Mouse (Mus musculus) gastrocnemius, postnatal 4 days (tissue): ENCODE data around the gene Chn2. TPM values are rescaled to one million over a fixed set of nuclear protein-coding genes. Genes with fewer than 3 reads are reported as not detected.

Source experiments
- DNase-seq, 2 experiments: peaks; one replicate each; pipeline ENCODE4 v3.0.0; 2021 to 2022; ENCODE audit warnings: low spot score in 2 of 2, mixed read lengths in 2 of 2
- long read RNA-seq, 2 experiments: library from polyadenylated mRNA; stranded (forward); transcript quantifications; one replicate each; pipeline ENCODE4 v2.0.0; 2021
- total RNA-seq, 2 experiments: library from RNA; stranded (reverse); gene quantifications; 2 replicates each; pipeline ENCODE4 v1.2.3; 2021

The Chn2 gene
- 1 to 10 TPM; 9.6 to 9.8 TPM for total RNA-seq
- long read RNA-seq, experiment 1, transcript Chn2-202 (7 exons, 2,983 nt), result major isoform, 9 of 17 reads
- long read RNA-seq, experiment 1, partial matches to known transcripts, result 2 of 17 reads
- long read RNA-seq, experiment 1, other reads (novel, unspliced or antisense), result 3 of 17 reads
- long read RNA-seq, experiment 2, transcript Chn2-202 (7 exons, 2,983 nt), result major isoform, 8 of 13 reads
- long read RNA-seq, experiment 2, partial matches to known transcripts, result 1 of 13 reads
- long read RNA-seq, experiment 2, other reads (novel, unspliced or antisense), result 0 of 13 reads

DNA sequence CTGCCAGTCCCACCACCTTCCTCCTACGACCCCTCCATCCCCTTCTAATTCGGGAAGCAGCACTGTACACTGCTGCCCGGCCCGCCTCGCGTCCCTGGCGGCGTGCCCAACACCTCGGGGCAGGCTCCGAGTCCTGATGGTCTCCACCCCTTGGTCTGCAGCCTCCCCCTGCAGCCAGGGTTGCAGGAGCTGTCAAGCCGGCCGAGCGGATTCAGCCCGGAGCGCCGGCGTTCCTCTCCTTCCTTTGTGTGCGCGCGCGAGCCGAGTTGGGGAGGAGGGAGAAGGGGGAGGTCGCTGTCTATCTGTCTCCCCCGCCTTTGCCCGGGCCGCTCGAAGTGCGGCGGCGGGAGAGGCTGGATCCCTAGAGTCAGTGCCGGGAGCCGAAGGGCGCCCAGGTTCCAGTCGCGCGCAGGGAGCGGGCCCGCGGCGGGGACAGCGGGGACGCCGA is at the start of gene Chn2:
Gene Chn2 (plus strand): TSS at position 198 of the 448 bp plus-strand sequence.
- DNase-seq, result peak; percentile 23 to 48

DNA sequence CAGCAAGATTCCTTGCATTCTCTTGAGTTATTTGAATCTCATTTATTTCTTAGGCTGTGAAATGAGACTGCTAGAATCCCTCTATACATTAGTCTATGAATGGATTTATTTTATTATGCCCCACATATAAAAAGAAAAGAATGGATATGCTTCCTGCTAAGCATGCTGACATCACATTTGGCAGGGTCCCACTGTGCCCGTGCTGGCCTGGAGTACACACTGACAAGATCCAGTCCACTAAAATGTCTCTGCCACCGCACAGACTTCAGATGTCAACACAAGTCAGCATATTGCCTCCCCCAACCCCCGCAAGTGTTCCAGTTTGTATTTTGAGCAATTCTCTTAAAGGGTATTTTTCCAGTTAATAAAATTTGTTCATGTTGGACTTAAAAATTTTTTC is 47.0 kb upstream of the Chn2 start:
- no peak for DNase-seq

DNA sequence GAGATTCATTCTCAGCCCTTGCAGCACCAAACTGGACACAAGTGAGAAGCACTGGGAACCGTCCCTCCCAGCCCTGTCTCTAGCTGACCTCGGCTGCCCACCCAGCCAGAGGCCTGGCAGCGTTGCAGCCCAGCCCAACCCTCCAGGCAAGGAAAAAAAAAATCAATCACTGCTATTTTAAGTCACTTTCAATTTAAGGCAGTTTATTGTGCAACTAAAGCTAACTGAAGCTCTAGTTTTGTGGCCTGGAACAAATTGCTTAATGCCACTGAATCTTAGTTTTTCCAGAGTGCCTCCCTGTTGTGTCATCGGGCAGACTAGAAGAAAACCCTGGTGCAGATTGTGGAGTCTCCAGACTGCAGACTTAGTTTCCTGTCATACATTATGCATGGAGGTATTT is 43.8 kb upstream of the Chn2 start:
- no peak for DNase-seq

DNA sequence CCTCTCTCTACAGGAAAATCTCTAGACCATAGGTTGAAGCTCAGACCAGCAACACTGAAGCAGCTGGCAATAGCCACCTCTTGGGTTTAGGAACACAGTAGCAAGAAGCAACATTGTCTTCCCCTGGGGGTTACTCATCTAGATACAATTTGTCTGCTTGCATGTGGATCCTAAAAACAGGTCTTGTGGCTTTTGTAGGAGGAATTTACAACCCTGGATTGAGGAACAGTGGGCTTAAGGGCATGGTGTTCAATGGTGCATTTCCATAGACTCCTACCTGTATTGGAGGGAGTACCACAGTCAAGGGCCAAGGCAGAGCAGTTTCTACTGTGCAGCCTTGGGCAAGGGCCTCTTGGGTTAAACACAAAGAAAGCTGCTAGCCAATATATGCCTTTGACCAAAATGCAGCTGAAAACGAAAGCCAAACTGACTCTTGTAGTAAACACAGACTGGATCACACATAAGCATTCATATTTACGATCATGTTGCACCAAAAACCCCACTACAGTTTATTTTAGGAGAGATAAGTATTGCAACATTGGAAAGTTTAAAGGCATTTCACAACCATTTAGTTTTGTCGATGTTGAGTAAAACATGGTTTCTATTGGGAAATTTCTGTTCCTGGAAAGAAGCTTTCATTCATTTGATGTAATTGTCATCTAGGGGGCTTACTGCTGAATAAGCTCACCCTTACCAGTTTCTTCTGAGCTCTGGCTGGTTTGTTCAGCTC is 43.0 kb upstream of the Chn2 start:
- no peak for DNase-seq

DNA sequence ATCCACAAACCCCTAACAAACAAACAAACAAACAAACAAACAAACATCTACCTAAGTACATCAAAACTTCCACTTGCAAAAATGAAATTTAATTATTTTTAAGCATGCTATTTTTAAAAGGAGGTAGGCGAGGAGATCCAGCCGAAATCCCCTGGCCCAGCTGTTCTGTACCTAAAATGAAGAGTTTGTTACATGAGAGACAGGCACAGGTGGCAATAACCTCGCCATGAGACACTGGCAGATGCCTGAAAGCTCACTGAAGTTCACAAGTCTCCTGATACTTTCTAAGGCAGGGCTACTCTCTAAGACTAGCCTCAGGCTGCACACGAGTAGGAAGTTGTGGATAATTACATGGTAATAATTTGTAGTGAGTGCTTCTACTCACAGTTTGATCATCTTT is 34.1 kb upstream of the Chn2 start:
- no peak for DNase-seq

GRCm38 (mm10) chr6:54008448-54009120 is 30.8 kb upstream of the Chn2 start:
- DNase-seq, result no peak

GRCm38 (mm10) chr6:54009293-54009692 is 30.1 kb upstream of the Chn2 start:
- DNase-seq, result no peak

GRCm38 (mm10) chr6:54010362-54010761 is 29.0 kb upstream of the Chn2 start:
- no peak for DNase-seq

DNA sequence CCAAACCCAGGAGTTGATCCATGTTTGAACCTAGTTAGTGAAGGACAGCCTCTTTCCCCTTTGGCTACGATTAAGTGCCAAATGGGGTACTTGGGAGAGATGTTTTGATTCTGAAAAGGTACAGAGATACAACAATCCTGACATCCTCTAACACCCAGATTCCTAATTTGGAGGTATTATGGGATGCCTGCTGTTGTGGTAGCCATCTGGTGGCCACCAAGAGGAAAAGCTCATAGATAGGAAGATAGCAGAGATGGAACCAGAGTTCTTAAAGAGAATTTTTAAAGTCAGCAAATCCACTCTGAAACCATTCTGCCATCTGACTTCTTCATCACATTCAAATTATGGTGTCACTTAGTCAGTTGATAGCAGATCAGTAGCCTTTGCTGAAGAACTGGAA is 27.2 kb upstream of the Chn2 start:
- no peak for DNase-seq

DNA sequence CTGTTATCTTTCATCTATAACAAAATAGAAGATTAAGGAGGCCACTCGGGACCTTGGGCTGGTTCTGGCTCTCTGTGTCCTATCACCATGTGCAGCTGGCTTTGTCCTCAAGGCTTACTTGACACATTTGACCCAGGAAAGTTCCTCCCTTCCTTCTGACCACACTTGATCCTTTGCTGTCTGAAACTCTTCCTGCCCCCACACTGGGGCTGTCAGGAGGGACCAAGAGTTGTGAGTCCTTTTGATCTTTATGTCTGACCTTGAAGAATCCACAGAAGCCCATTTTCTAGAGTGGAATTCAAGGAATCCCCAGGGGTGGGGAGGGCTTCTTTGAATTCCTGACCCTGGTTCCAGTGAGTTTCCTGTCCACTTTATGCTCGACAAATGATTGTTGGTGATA is 21.3 kb upstream of the Chn2 start:
- no peak for DNase-seq

- no peak for DNase-seq
Observed at GRCm38 (mm10) chr6:54018861-54019260, 20.5 kb upstream of the Chn2 start.

GRCm38 (mm10) chr6:54021123-54021789 is 18.1 kb upstream of the Chn2 start:
- no peak for DNase-seq

DNA sequence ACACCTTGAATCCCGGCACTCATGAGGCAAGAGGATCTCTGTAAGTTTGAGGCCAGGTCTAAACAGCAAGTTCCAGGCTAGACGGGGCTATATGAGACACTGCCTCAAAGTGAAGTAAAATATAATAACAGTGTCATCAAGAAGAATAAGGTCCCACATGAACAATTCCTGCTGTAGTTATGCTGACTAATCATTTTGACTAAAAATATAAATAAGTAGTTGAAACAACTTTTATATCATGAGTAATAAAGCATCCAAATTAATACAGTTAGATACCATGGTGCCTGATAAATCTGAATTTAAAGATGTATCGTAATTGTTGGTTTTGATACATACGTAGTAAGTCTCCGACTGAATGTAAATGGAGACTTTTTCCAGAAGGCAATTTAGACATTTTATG is 15.5 kb upstream of the Chn2 start:
- DNase-seq, result no peak

DNA sequence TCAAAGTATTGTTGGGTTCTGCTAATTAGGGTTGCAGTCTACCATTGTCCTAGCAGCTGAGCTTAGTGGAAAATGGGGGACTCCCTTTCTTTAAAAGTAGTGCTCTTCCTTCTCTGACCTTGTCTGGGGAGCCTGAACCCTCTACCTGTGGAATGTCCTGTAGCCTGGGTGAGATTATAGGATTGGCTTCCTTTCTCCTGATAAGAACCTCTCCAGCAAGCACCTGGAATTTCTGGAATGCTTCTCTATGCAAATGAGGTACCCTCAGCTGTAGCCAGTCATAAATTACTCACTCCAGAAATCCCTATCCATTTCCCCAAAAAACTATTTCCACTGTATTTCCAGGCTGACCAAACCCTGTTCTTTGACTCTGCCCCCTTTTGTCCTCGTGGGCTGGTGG is 10.6 kb upstream of the Chn2 start:
- DNase-seq, result no peak

DNA sequence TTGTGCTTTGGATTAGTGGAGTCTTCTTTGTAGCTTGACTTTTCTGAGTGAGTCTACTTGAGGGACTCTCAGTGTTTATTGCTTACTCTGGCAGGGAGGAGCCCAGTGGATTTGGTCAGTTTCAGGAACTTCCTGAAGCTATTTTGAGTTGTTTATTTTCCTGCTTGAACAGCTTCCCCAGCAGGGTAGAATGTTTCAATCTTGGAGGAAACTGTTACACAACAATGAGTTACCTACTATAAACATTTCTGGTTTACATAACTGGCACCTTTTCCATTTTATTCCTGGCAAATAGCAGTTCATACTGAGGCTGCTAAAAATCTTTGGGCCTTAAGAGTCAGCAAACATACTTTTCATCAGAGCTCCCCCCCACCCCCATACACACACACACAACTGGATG is 9.0 kb upstream of the Chn2 start:
- no peak for DNase-seq

DNA sequence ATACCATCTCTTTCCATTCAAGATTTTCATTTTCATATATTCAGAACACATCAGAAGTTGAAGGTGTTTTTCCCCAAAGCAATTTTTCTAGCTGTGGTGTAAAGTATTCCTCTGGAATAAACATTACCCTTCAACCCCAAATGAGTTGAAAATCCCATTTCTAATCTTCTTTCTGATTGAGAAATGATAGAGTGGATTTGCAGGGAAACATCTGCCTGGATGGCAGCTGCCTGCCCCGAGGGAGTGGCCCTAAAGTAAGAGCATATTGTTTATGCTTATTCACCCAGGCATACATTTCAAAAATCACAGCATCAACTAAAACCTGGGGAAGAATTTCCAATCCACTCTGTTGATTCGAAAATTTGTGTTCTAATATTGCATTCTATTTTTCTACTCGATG is 8.6 kb upstream of the Chn2 start:
- no peak for DNase-seq

GRCm38 (mm10) chr6:54034471-54034870 is 4.9 kb upstream of the Chn2 start:
- DNase-seq, result peak; percentile 42 to 70

DNA sequence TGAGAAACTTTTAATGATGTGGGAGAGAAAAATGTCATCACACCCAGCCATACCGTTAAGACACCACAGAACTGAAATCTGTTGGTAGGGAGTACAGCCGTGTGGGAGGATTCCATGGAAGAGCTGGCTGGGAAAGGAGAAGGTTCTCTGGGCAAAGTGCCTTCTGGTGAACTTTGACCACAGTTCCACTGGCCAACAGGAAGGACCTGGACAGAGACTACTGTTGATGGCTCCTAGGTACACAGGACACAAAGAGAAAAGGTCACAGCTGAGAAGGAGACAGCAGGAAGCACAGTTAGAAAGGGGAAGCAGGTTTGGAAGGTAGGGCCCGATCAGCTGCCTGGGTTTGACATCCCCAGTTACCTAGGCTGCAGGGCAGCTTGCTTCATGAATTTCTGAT is 3.8 kb upstream of the Chn2 start:
- DNase-seq, result no peak

GRCm38 (mm10) chr6:54038866-54039265 is 488 bp upstream of the Chn2 start:
- DNase-seq, result no peak

GRCm38 (mm10) chr6:54039805-54040447 is 572 bp downstream of the Chn2 start:
- DNase-seq, result peak in 1 of 2 experiments; percentile 60

- DNase-seq, result no peak
Observed at GRCm38 (mm10) chr6:54040448-54040844, 1.1 kb downstream of the Chn2 start.
